Mouse (Mus musculus) mature B cell (primary cell): ENCODE measurements around the gene Mymx.

Experiments
- in situ Hi-C: fragments of 300-500 bp; cut with MboI; formaldehyde crosslinking; loops from 2 replicates; pipeline ENCODE4 v1.14.3; 2019

Gene Mymx

DNA sequence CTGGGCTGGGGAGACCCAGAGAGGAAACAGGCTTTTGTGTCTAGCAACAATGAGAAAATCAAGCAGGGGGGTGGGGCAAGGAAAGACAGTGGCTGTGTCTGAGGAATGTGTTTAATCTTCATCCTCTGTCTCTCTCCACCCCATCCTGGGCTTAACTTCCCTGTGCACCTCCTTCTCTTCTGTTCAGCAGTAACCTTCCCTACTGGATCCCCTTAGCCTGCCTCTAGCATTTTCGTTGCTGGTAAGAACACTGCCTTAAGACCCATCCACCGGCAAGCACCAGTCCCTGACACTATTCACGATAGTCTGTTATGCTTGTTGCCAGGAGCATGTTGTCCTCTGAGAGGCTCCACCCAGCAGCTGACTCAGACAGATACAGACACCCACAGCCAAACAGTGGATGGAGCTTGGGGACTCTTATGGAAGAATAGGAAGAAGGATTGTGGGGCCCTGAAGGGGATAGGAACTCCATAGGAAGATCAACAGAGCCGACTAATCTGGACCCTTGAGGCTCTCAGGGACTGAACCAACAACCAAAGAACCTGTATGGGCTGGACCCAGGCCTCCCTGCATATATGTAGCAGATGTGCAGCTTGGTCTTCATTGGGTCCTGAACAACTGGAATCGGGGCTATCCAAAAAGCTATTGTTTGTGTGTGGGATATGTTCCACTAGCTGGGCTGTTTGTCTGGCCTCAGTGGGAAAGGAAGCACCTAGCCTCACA is 8.4 kb upstream of the Mymx start:
- in situ Hi-C loops, result no loop called here

DNA sequence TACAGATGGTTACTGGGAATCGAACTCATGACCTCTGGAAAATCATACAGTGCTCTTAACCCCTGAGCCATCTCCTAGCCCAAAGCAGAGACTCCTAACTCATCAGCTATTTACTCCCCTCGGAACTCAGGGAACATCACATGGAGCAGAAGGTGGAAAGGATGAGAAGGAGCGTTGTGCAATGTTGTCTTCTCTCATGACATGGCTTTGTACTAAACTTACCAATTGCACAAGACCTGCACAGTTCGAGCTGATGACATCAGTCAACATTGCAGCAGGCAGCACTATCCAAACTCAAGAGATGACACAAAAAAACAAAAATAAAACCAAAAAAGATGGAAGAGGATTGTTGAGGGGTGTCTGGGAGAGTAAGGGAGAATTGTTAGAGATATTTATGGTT is 6.5 kb upstream of the Mymx start:
- in situ Hi-C loops, result no loop called here

DNA sequence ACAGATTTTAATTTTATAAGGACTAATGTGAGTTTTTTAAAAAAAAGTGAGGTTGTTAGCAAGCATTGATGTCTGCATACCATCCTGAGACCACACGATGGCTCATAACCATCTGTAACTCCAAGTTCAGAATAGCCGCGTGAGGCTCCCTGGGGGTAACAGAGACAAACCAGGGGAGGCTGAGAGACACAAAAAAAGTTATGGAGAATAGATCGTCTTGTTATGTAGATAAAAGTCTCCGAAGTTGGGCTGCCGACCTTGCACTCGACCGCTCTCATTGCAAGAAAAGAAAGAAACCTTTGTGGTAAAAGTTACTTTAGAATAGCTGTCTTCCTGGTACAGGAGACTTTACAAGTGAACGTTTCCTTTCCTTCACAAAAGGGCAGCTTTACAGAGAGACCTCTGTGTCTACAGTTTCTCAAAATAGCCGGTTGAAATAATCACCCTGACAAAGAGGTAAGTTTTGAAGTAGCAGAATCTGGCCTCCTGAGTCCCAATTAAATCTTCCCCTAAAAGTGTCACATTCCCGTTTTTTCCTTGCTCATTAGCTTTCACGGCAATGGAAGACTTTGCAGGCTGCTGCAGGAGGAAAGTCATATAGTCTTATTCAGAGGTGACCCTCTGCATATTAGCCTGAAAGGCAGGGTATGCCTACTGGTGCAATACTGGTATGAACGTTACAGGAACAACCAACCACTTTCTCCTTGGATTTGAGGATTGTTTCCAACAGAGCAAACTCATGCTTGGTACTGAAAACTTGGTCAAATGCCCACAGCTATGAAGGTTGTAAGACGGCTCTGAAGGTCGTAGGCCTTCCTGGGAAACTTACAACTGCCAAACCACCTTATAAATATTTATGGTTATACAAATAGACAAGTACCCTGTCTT is 5.3 kb upstream of the Mymx start:
- in situ Hi-C loops, result no loop called here

DNA sequence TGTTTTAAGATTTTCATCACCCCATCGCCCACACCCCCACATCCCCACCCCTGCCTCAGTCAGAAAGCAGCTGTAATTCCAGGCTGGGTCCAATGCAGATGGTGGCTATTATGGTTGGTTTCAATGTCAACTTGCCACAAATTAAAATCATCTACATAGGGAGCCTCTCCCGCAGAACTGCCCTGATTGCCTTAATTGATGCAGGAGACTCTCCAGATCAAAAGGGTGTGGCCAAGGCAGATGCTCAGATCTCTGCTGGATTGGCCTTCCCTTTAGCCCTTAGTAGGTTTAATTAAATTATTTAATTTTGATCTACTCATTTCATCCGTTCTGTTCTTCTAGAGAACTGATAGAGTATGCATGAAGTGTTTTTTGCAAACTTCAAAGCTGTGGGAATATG is 1.1 kb upstream of the Mymx start:
- in situ Hi-C loops, result no loop called here

DNA sequence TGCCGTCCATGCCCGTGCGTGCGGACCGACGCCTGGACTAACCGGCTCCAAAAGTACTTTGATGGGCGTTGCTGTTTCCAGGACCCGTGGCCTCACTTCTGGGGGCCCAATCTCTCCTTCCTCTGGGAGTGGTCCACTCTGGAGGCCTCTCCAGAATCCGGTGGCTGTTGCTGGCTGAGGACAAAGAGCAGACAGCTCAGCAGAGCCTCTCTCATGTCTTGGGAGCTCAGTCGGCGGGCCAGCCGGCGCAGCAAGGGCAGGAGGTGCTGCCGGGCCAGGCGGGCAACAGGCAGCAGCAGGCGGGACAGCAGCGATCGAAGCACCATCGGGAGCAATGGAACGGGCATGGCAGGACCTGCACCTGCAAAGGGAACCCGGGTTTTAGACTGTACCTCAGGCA is 577 bp downstream of the Mymx start:
- in situ Hi-C loops, result no loop called here

DNA sequence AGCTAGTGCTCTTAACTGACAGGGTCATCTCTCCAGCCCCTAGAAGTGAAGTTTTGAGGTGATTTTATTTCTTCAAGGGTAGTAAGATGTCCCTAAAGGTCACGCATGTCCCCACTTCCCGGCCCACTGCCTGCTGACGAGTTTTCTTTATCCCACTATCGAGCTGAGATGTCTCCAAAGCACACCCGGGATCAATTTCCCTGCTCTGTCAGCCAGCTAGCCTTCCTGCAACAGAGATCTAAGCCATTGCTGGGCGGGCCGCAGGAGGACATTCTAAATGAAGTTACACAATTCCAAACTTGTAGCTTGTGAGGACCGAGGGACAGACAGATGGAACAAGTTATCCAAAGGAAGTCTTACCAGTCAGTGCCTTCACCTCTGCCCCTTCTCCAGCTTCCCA is 1.6 kb downstream of the Mymx start:
- in situ Hi-C loops, result no loop called here

DNA sequence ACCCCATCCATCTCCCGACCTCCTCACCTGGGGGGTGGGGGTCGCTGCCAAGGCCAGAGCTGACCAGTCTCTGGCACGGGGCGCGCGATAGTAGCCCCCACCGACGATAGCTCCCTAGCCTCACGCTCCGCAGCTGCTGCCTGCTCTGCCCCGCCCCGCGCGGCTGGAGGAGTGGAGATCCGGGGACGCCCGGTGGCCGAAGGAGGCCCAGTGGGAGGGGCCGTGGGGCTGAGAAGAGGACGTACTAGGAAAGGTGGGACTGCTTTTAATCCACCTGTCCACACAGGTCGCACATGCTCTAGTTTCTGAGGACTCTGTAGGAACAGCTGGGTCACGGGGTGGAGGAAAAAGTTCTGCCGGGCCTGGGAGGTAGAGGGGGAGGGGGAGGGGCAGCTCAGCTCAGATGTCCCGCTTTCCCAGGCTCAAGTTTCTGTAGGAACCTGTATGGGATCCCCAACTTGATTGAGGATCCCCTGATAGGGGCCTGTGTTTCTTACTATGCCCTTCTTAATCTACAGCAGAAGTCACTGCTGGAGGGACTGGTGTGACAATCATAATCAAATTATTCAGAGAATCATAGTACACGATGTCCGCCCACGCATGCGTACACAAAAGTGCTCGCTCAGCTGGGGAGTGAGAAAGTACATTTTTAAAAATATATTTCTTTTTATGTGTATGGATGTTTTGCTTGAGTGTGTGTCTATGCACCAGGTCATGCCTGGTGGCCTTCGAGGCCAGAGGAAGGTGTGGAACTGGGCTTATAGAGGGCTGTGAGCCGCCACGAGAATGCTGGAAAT is 2.3 kb downstream of the Mymx start, which contains the start of gene Slc29a1:
Slc29a1 (minus strand) TSS at position 161 of the 797 bp plus-strand sequence.
- in situ Hi-C loops, result no loop called here

DNA sequence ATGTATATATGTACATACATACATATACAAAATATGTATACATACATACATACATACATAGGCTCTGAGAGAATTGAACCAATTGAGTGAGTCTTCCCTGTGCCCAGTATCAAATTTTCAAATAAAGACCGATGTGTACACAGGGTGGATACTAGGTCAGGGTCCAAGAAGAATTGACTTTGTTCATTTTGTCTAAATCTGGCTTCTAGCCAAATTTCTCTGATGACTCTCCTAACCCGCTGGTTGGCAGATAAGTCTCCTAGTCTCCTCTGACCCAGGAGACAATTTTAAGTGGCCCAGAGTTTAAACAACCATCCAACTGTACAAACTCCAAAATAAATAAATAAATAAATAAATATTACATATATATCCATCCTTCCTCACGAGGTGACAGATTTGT is 3.0 kb downstream of the Mymx start:
- in situ Hi-C loops, result no loop called here

DNA sequence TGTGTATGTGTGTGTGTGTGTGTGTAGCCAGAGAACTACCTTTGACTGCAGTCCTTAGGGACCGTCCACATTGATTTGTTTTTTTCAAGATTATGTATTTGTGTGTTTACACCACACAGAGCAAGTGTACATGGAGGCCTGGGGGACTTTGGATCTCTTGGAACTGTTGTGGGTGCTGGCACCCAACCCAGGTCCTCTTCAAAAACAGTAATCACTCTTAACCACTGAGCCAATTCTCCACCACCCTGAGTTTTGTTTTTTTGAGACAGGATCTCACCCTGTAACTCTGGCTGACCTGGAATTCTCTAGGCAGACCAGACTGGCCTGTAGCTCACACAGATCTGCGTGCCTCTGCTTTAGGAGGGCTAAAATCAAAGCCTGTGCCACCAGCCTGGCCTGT is 3.5 kb downstream of the Mymx start:
- in situ Hi-C loops, result no loop called here

DNA sequence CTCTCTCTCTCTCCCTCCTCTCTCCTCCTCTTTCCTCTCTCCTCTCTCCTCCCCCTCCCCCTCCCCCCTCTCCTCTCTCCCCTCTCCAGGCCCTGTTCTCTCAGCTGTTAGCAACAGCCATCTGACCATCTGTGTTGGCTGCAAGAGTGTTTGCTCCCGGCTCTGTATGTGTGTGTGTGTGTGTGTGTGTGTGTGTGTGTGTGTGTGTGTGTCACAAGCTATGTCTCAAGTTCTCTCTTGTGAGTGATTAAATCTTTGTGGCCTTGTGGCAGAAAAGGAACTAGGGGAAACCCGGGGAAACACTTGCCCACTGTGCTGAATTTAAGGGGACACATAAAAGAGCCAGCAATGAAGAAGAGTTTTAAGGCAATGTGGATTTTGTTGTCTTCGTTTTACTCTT is 4.1 kb downstream of the Mymx start:
- in situ Hi-C loops, result no loop called here

DNA sequence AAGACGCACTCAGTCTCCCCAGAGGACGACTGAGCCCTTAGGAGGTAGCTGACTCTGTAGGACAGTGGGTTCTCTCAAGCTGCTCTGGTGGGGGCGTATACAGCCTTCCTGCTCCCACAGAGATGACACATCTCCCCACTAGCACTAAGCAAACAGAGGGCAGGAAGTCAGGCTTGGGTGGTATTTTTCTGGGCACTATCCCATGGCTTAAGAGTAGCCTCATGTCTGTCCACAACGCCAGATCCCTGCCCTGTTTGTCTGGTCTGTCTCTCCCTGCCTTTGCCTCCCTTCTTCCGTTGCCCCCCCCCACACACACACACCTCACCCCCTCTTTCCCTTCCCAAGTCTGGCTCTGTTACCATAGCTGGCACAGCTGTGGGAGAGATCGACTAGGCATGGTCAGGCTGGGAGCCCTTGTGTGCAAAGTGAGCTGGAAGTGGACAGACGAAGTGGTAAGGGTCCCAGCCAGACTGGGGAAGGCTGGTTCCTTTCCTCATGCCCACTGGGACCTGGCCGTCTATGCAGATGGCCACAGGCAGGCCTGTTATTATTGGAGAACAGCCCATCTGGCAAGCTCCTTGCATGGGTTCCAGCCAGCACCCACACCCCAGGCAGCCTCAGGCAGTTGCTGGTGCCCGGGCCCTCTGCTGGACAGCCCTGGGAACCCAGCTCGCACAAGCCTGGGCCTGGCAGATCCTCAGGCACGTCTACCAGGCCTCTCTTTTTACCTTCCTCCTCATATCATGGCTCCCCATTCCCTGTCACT is 5.1 kb downstream of the Mymx start:
- in situ Hi-C loops, result no loop called here

DNA sequence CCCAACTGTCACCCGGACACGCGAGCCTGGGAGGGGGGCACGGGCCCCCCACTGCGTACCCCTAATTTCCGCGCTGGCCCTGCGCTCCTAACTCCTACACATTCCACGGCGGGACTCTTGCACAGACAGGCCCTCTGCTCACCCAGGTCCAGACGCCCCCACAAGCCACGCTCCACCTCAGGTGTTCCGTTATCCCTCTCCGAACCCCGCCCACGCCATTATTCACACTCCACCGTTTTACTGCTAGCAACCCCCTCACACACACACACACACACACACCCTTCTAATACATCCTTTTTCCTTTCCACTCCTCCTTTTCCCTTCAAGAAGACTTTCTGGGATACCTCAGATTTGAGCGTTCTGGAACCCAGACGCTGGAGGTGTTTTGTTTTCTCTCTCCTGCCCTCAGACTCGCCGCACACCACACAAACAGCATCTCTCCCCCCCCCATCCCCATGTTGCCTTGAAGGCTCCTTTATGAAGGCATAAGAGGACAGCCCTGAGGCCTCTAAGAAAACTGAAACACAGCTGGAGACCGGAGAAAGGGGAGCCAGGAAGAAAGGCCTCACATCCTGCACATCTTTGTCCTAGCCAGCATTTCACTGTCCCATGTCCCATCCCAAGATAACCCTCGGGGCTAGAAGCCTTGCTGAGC is 6.0 kb downstream of the Mymx start:
- in situ Hi-C loops, result no loop called here

DNA sequence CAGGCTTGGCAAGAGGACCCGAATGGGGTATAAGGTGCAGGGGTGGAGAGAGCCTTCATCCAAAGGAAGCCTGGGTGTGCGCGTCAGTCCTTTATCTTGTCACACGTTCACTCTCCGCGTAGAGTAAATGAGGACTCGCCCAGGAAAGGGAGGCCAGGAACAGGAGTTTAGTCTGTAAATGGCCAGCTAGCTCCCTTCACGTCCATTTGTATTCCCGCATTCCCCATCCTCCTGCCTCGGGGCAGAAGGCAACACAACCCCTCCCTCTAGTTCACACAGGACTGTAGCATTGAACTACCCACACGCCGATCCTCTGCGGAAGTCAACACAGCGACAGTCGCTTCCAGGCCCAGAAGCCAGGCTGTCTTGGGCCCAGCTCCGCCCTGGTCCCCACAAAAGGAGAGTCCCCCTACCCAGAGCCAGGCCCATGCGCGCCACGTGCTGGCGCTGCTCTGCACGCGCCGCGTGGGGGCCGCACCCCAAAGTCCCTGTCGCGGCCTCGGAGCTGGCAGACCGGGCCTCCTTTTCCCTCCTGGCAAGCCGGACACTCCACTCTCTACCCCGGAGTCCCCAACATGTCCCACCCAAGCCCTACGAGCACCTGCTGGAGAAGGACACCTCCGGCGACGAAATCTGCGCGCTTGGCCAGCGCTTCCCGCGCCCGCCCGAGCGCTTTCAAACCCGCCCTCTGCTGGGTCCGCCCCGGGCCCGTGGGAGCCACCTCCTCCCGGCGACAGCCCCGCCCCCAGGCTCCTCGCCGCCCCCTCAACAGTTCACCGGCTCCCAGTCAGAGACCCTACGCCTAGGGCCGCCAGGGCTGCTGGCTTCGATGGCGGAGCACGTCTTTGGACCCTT is 6.8 kb downstream of the Mymx start:
- in situ Hi-C loops, result no loop called here

DNA sequence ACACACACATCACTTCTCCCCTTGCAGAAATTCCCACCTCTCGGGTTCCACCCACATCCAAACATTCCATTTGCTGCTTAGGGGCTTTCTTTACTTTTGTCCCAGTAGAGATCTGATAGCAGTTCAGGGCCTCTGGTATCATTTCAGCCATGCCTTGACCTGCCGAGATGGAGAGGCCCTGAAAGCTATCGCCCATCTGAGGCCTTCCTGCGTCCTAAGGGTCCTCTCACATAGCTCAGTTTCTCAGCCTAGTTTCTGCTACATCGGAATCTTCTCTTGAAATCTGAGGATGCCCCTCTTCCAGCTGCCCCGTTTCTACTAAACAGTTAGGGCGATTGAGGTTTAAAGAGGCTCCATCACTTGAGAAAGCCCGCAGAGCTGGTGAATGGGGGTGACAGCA is 7.7 kb downstream of the Mymx start:
- in situ Hi-C loops, result no loop called here

DNA sequence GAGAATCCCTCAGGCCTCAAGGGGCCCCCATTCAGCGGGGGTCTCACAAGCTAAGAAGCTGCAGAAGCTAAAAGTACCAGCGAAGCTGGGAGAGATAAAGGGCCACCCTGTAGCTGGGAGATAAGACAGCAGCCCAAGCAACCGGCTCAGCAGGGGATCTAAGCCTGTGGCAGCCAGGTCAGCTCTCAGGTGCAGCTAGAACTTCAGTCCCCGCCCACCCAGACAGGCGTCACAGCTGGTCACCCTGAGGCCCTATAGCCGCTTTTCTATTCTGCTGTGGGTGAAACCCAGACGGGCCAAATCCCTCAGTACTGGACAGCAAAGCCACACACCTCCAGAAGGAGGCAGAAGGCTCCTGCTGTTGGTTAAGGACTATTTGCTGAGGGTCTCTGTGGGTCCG is 8.4 kb downstream of the Mymx start:
- in situ Hi-C loops, result no loop called here

DNA sequence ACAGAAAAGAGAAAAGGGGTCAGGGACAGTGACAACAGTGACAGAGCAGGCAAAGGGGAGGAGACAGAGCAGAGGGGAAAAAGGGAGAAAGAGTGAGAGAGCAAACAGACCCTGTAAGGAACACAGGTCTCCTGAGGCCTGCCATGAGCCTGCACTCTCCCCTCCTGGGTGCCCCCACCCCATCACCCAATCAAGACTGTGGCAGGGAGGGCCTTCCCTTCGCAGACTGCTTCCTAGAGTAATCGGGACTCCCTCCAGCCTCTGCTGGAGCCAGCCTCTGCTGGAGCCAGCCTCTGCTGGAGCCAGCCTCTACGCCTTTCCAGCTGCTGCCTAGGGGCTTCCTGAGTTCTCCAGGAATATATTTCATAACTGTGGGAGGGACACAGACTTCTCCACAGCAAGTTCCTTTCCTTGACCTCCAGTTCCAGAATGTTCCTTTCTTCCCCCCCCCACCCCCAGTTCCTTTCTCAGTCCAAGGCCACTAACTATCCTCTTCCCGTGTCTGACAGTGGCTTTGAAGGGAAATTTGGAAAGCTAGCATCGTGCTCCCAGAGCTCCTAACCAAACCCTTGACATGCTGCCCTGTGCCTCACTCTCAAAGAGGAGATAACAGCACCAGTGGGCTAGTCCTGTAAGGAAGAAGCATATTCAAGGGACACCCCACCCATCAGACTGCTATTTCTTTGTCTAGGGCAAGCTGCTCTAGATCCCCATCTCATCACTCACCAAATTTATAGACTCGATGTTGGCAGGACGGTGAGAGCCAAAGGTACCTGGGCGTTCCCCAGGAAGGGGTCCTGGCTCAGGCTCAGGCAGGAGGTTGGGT is 9.1 kb downstream of the Mymx start:
- in situ Hi-C loops, result no loop called here

DNA sequence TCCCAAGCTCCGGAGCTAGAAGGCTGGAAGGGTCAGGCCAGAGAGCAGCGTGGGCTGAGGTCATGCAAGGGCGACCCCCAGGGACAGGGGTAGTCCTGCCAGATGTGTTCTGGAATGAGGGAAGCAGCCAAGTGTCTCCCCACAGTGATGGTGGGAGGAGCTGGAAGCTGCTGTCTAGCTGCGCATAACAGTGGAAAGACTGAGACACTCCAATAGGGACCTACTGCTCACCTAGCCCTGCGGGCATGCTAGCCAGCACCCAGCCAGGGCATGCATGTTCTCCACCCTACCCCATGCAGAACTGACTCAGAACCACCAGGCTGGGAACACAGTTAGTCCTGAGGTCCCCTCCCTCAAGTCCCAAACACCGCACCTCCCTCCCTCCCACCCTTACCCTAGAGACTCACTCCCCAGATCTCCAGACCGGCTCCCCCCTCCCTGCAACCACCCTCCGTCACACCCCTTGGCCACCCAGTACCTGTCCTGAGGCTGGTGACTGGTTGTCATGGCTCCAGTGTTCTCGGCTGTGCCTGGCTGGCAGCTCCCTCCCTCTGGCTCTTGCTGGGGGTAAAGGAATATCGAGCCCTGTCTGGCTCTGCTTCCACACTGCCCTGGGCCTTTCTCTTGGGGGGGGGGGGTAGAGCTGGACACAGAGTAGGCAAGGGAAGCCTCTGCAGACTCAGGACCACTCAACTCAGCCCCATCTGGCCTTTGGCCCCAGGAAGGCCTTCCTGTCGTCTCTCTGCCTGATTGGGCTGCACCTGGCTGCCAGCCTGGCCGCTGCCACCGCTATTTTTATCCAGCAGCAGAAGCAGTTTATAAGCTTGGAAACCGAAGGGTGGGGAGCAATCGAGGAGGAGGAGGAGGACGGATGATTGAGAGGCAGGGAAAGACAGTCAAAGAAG is 9.9 kb downstream of the Mymx start:
- in situ Hi-C loops, result no loop called here

DNA sequence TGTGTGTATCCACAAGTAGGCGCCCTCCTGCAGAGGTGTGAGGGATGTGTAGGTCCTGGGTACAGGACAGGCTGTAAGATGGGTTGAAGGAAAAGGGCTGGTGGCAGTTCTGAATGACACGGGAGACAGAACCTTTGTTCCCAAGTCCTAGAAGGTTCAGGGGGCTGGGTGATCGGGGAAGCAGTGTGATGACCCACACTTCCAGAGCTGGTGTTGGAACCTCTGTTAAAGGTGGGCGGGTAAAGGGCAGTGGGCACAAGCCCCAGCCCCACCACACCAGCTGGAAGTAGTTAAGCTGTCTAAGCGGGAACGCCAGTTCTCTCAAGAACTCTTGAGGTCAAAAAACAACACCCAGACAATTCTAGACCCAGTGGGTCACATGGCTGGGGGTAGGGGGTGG is 11.5 kb downstream of the Mymx start:
- in situ Hi-C loops, result no loop called here
